Mouse (Mus musculus) kidney, postnatal 14 days (tissue): ENCODE measurements around the gene Gm13101.
"Not testable (repeated sequence)": the region's sequence is repeated elsewhere in the genome, so short reads cannot be mapped to it uniquely, and the experiment has no call there.

ENCODE experiments used
- DNase-seq: peaks from one replicate; pipeline ENCODE4 v3.0.0; 2022; ENCODE audit warnings: mixed read lengths

Gene Gm13101

DNA sequence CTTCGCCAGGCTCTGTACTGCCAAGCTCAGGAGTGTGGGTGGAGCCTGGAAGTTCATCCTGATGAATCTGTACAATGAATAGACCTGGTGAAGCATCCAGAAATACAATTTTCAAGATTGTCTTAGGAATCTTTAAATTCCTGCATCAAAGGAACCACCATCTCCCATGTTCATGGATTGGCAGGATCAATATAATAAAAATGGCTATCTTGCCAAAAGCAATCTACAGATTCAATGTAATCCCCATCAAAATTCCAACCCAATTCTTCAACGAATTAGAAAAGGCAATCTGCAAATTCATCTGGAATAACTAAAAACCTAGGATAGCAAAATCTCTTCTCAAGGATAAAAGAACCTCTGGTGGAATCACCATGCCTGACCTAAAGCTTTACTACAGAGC is at the start of gene Gm13101:
Gene Gm13101 (minus strand): TSS at position 101 of the 400 bp plus-strand sequence.
- not testable (repeated sequence) for DNase-seq

DNA sequence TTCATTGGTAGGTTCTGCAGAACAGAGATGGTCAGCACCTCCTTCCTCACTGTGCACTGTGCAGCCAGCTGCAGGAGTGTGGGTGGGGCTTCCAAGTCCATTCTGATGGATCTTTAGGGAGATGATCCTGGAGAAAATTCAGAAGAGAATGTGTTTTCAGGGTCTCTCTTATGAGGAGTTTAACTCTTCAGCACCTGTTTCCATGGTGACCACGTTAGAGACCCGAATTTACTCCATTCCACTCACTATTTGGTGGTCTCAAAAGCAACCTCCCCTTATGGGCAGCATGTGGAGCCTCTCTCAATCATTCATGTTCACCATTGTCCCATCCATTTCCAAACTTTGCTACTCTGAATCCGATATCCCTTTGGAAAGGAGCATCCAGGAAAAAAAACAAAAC is 27.5 kb upstream of the Gm13101 start, which contains the start of gene Pramef17:
Gene Pramef17 (minus strand): TSS at position 101 of the 400 bp plus-strand sequence.
- DNase-seq: not testable (repeated sequence)

DNA sequence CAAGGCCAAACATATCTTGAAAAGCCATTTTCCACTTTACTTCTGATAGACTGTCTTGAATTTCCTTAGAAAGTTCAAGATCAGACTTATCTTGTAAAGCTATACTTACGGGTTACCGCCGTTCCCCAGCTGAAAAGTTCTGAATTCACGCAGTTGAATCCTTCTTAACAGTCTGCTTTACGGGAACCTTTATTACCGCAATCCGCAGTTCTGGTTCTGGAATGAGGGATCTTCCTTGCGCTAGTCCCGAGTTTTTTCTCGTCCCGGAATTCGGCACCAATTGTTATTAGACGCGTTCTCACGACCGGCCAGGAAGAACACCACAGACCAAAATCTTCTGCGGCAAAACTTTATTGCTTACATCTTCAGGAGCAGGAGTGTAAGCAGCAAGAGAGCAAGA is 21.4 kb upstream of the Gm13101 start:
- peak; percentile 66 for DNase-seq

DNA sequence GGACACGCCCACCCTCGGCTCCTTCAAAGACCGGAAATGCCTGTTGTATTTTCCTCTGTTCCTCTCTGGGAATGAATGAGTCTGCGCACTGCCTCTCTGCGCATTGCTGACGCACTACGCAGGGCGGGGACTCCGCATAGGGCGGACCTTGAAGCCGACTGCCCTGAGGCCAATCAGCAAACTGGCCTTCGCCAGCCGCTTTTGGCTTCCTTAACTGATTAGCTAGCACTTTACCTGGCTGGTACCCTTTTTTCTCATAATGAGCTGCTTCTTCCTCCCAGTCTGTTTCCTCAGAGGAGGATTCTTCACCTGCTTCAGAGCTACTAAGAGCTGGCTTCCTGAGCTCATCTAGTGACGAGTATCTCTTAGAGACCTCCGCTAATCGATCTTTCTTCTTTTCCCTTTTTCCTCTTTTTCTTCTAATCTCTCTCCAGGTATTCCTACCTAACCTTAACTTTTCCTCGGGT is 20.8 kb upstream of the Gm13101 start:
- DNase-seq: peak; percentile 36

DNA sequence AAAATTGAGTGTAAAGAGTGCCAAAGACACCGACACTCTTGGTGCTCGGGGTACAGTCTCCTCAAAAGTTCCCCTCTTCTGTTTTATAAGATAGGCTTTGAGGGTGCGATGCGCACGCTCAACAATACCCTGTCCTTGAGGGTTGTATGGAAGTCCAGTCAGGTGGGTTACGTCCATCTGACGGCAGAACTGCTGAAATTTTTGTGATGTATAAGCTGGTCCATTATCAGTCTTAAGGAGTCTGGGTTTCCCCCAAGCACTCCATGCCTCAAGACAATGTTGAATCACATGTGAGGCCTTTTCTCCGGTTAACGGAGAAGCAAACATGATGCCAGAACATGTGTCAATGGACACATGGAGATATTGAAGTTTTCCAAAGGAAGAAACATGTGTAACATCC is 19.0 kb upstream of the Gm13101 start:
- DNase-seq: peak; percentile 20

DNA sequence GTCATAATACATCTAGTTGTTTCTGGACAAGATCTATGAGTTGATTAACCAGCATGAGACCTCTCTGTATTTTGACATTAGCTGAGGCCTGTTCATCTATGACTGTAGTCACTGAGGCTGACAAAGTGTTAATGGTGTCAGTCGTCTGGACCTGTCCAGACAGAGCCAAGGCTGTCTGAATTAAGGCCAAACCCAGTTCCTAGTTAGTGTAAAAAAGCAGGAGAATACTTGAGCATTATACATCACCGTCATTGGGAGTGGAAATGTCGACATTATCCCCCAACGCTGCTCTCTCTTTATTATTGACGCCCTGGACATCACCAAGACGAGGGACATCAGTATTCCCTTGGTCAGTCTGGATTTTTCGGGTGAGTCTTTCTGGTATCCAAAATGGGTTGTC is 18.4 kb upstream of the Gm13101 start:
- DNase-seq: not testable (repeated sequence)

DNA sequence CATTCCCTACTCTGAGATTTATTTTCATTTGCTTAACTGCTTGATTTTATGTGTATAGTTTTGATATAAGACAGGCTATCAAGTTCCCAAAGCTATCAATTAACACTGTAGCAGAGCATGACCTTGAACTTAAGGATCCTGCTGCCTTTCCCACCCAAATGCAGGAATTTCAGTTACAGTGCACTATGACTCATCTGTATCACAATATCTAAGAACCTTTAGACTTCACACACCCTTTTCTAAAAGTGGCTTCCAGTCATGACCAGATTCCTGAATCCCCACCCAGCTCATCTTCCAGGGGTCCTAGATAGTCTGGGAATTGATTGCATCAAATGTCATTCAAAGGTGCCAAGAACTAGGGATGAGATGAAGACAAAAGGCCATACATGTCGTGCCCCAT is 16.7 kb upstream of the Gm13101 start:
- not testable (repeated sequence) for DNase-seq

DNA sequence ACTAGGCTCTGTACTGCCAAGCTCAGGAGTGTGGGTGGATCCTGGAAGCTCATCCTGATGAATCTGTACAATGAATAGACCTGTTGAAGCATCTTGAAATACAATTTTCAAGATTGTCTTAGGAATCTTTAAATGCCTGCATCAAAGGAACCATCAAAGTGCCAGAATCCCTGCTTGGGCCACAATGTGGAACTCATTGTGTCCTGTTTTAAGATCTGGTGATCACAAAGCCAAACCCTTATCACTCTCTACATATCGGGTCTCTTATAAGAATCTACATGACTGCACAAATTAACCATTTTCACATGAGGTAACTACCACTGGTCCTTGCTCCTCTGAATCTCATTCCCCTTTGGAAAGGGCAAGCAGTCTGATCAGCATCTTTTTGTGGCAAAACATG is 15.8 kb downstream of the Gm13101 start, which contains the start of gene Pramef25:
Gene Pramef25 (minus strand): TSS at position 101 of the 400 bp plus-strand sequence.
- not testable (repeated sequence) for DNase-seq
